Mouse (Mus musculus) cortical plate, adult 2 months (tissue): ENCODE measurements around the gene Mark3.

ENCODE experiments used
- CTCF ChIP-seq: fragments of 200-500 bp; IDR thresholded peaks from 2 replicates; pipeline ENCODE4 v1.5.1; 2011; ENCODE audit warnings: mild to moderate bottlenecking, control low read depth, low read length; ENCODE audit not compliant: insufficient read depth; ENCODE audit errors: extremely low read depth
- POLR2A ChIP-seq: fragments of 200-500 bp; IDR thresholded peaks from 2 replicates; pipeline ENCODE4 v1.6.1; 2011; ENCODE audit warnings: mild to moderate bottlenecking, low read length, control low read depth; ENCODE audit not compliant: insufficient read depth; ENCODE audit errors: extremely low read depth

DNA sequence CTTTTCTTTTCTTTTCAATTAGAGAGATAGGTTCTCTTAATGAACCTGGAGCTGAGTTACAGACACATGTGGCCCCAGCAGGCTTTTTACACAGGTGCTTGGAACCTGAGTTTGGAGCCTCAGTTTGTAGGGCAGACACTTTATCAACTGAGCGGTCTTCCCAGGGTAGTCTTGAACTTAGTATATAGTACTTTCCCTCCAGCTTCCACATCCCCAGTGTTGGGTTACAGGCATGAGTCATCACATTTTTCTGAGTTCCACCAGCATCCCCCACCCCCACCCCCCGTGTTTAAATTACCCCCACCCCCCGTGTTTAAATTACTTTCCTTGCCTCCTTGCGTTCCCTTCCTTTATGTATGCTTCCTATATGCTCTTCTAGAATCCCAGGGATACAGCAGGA lies 19.0 kb upstream of the Mark3 start:
- TF ChIP-seq POLR2A = no peak
- no peak for TF ChIP-seq CTCF
